Mouse (Mus musculus): Measurements from ENCODE around the gene Ipo4.

The Ipo4 gene

GRCm38 (mm10) chr14:55634874-55635522 is 759 bp downstream of the Ipo4 start:
- no peak for DNase-seq (ENCODE audit: inconsistent age in 2 of 2, low spot score in 1 of 2)

- peak in 1 of 2 experiments; percentile 81 for DNase-seq (ENCODE audit: inconsistent age in 2 of 2, low spot score in 1 of 2)
Measured at GRCm38 (mm10) chr14:55629312-55629711, 6.4 kb downstream of the Ipo4 start.

- no peak for DNase-seq (ENCODE audit: inconsistent age in 2 of 2, low spot score in 1 of 2)
Measured at GRCm38 (mm10) chr14:55628077-55628827, 7.5 kb downstream of the Ipo4 start.

- no peak for DNase-seq (ENCODE audit: inconsistent age in 2 of 2, low spot score in 1 of 2)
Measured at GRCm38 (mm10) chr14:55618486-55619195, 17.1 kb downstream of the Ipo4 start.

- DNase-seq (ENCODE audit: inconsistent age in 2 of 2, low spot score in 1 of 2), result peak; percentile 61 to 69
Measured at GRCm38 (mm10) chr14:55617822-55618221, 17.9 kb downstream of the Ipo4 start, which contains the start of gene Rec8. Gene Rec8 (plus strand): TSS chr14:55618037.

- no peak for DNase-seq (ENCODE audit: inconsistent age in 2 of 2, low spot score in 1 of 2)
Measured at GRCm38 (mm10) chr14:55616844-55617243, 18.9 kb downstream of the Ipo4 start.

GRCm38 (mm10) chr14:55615876-55616275 is 19.9 kb downstream of the Ipo4 start:
- no peak for DNase-seq (ENCODE audit: inconsistent age in 2 of 2, low spot score in 1 of 2)

GRCm38 (mm10) chr14:55614565-55615178 is 21.1 kb downstream of the Ipo4 start:
- no peak for DNase-seq (ENCODE audit: inconsistent age in 2 of 2, low spot score in 1 of 2)

GRCm38 (mm10) chr14:55613346-55613745 is 22.4 kb downstream of the Ipo4 start:
- DNase-seq (ENCODE audit: inconsistent age in 2 of 2, low spot score in 1 of 2), result no peak

GRCm38 (mm10) chr14:55608339-55608738 is 27.4 kb downstream of the Ipo4 start:
- DNase-seq (ENCODE audit: inconsistent age in 2 of 2, low spot score in 1 of 2), result no peak

- no peak for DNase-seq (ENCODE audit: inconsistent age in 2 of 2, low spot score in 1 of 2)
Measured at GRCm38 (mm10) chr14:55605743-55606459, 29.9 kb downstream of the Ipo4 start.

- DNase-seq (ENCODE audit: inconsistent age in 2 of 2, low spot score in 1 of 2), result peak in 1 of 2 experiments; percentile 56
Measured at GRCm38 (mm10) chr14:55604823-55605222, 30.9 kb downstream of the Ipo4 start.

GRCm38 (mm10) chr14:55603633-55604576 is 31.9 kb downstream of the Ipo4 start:
- DNase-seq (ENCODE audit: inconsistent age in 2 of 2, low spot score in 1 of 2), result peak; percentile 95 to 98

- DNase-seq (ENCODE audit: inconsistent age in 2 of 2, low spot score in 1 of 2), result no peak
Measured at GRCm38 (mm10) chr14:55603271-55603632, 32.5 kb downstream of the Ipo4 start, which contains the start of gene Irf9. Gene Irf9 (plus strand): TSS chr14:55603571.

GRCm38 (mm10) chr14:55598521-55599390 is 37.0 kb downstream of the Ipo4 start:
- DNase-seq (ENCODE audit: inconsistent age in 2 of 2, low spot score in 1 of 2), result no peak

GRCm38 (mm10) chr14:55596036-55596690 is 39.6 kb downstream of the Ipo4 start:
- DNase-seq (ENCODE audit: inconsistent age in 2 of 2, low spot score in 1 of 2), result no peak

- DNase-seq (ENCODE audit: inconsistent age in 2 of 2, low spot score in 1 of 2), result peak in 1 of 2 experiments; percentile 50
Measured at GRCm38 (mm10) chr14:55592226-55592625, 43.5 kb downstream of the Ipo4 start.

GRCm38 (mm10) chr14:55591331-55591891 is 44.3 kb downstream of the Ipo4 start, which contains the start of gene Rnf31:
Gene Rnf31 (plus strand): TSS chr14:55591708.
- peak; percentile 96 to 98 for DNase-seq (ENCODE audit: inconsistent age in 2 of 2, low spot score in 1 of 2)
